ENCODE assay signal across 31 mouse cellular contexts in genomic region chr3:55062653-55063052, GRCm38 (mm10). TPM values are rescaled to one million over a fixed set of nuclear protein-coding genes. Genes with fewer than 3 reads are reported as not detected.
DNase-seq lines count a peak whose midpoint lies in the region; ATAC-seq and TF ChIP-seq lines count a peak whose summit lies in the region.
"Had no signal": no experiment of that assay in that cellular context is flagged by ENCODE, and none has a peak within 500 bp of the region (broad histone marks: within the 10 kb centered on the region; RNA-seq: fewer than 3 reads in every experiment).

No protein-coding gene starts in this region.

- H3K4me1 ChIP-seq in hindbrain, embryonic 16.5 days (ENCODE audit: control insufficient read depth, insufficient read depth, low read depth, low read length): peaks cover 3% of the 10 kb centered on the region
- peaks cover 19% of the 10 kb centered on the region for H3K4me1 ChIP-seq in hindbrain, embryonic 12.5 days
- H3K4me1 ChIP-seq in midbrain, postnatal 0 days (ENCODE audit: insufficient read depth, low read length): no peaks in the 10 kb centered on the region
- H3K4me1 ChIP-seq in midbrain, embryonic 16.5 days (ENCODE audit: control insufficient read depth, insufficient read depth, low read length): 0 out of 2 replicates have a peak, but pooled peaks cover 4% of the 10 kb centered on the region
- no peaks in the 10 kb centered on the region for H3K4me1 ChIP-seq in stomach, postnatal 0 days (replicated peaks; ENCODE audit: control insufficient read depth, insufficient read depth)
- H3K4me1 ChIP-seq: embryonic facial prominence, embryonic 12.5 days; embryonic facial prominence, embryonic 15.5 days; heart, embryonic 12.5 days; heart, embryonic 15.5 days had no signal

- no peaks in the 10 kb centered on the region for H3K36me3 ChIP-seq in hindbrain, embryonic 16.5 days (ENCODE audit: control insufficient read depth, insufficient read depth, low read length)
- H3K36me3 ChIP-seq in hindbrain, embryonic 12.5 days: no peaks in the 10 kb centered on the region
- no peaks in the 10 kb centered on the region for H3K36me3 ChIP-seq in midbrain, postnatal 0 days (ENCODE audit: insufficient read depth, low read length)
- no peaks in the 10 kb centered on the region for H3K36me3 ChIP-seq in midbrain, embryonic 16.5 days (ENCODE audit: control insufficient read depth, insufficient read depth, low read length)
- H3K36me3 ChIP-seq in stomach, postnatal 0 days (ENCODE audit: control insufficient read depth, insufficient read depth, low read length): no peaks in the 10 kb centered on the region
- H3K36me3 ChIP-seq: embryonic facial prominence, embryonic 12.5 days; embryonic facial prominence, embryonic 15.5 days; G1E; heart, embryonic 12.5 days; heart, embryonic 15.5 days; hindbrain, embryonic 15.5 days had no signal

- H3K4me2 ChIP-seq in hindbrain, embryonic 16.5 days (ENCODE audit: low read length): no peak overlapping the region
- no peak overlapping the region for H3K4me2 ChIP-seq in hindbrain, embryonic 12.5 days (replicated peaks)
- no peak overlapping the region for H3K4me2 ChIP-seq in midbrain, postnatal 0 days (ENCODE audit: low read depth, low read length, poor library complexity, severe bottlenecking)
- no peak overlapping the region for H3K4me2 ChIP-seq in midbrain, embryonic 16.5 days (ENCODE audit: low read length)
- no peak overlapping the region for H3K4me2 ChIP-seq in stomach, postnatal 0 days (replicated peaks; ENCODE audit: low read depth)
- H3K4me2 ChIP-seq: embryonic facial prominence, embryonic 12.5 days; embryonic facial prominence, embryonic 15.5 days; heart, embryonic 12.5 days; heart, embryonic 15.5 days; hindbrain, embryonic 15.5 days had no signal

- no peak for TF ChIP-seq EP300 in stomach, postnatal 0 days (optimal IDR thresholded peaks at IDR 0.05)

- no peaks in the 10 kb centered on the region for H3K9me3 ChIP-seq in hindbrain, embryonic 16.5 days (ENCODE audit: control insufficient read depth, low read length)
- H3K9me3 ChIP-seq in hindbrain, embryonic 12.5 days (replicated peaks): no peaks in the 10 kb centered on the region
- no peaks in the 10 kb centered on the region for H3K9me3 ChIP-seq in midbrain, postnatal 0 days (ENCODE audit: low read length)
- no peaks in the 10 kb centered on the region for H3K9me3 ChIP-seq in midbrain, embryonic 16.5 days (replicated peaks; ENCODE audit: control insufficient read depth, low read length, poor library complexity, severe bottlenecking)
- no peaks in the 10 kb centered on the region for H3K9me3 ChIP-seq in stomach, postnatal 0 days (ENCODE audit: control insufficient read depth, low read length)
- H3K9me3 ChIP-seq: embryonic facial prominence, embryonic 12.5 days; embryonic facial prominence, embryonic 15.5 days; G1E; heart, embryonic 12.5 days; heart, embryonic 15.5 days; hindbrain, embryonic 15.5 days had no signal

- no peak for TF ChIP-seq CTCF in midbrain, postnatal 0 days (IDR thresholded peaks at IDR 0.05)
- TF ChIP-seq CTCF in stomach, postnatal 0 days (IDR thresholded peaks at IDR 0.05; ENCODE audit: low read depth): no peak

- peak; percentile 37 to 64 for DNase-seq in cerebellum, postnatal 14 days
- no peak for DNase-seq in cerebellum, postnatal 25 days
- peak; percentile 40 for DNase-seq in midbrain, postnatal 0 days (ENCODE audit: low spot score)
- no peak for DNase-seq in stomach, postnatal 0 days (ENCODE audit: low spot score)
- DNase-seq: adrenal gland, postnatal 10 days; adrenal gland, postnatal 36 days; B cell, adult 2 months; cerebellum, adult 2 months; cerebellum, adult 9-11 months; forebrain, postnatal 0 days; gastrocnemius, adult 2 months; gastrocnemius, postnatal 14 days; heart, adult 18-20 months; heart, postnatal 10 days; heart, postnatal 4 days had no signal

- no peak overlapping the region for H3K9ac ChIP-seq in hindbrain, embryonic 16.5 days (ENCODE audit: low read depth, low read length)
- no peak overlapping the region for H3K9ac ChIP-seq in hindbrain, embryonic 12.5 days
- H3K9ac ChIP-seq in midbrain, postnatal 0 days (replicated peaks; ENCODE audit: low read length, poor library complexity, severe bottlenecking): no peak overlapping the region
- no peak overlapping the region for H3K9ac ChIP-seq in midbrain, embryonic 16.5 days (ENCODE audit: low read depth, low read length)
- H3K9ac ChIP-seq in stomach, postnatal 0 days (ENCODE audit: low read length): no peak overlapping the region
- H3K9ac ChIP-seq: embryonic facial prominence, embryonic 12.5 days; embryonic facial prominence, embryonic 15.5 days; forebrain, postnatal 0 days; heart, embryonic 12.5 days; heart, embryonic 15.5 days; hindbrain, embryonic 15.5 days had no signal

- H3K4me3 ChIP-seq in hindbrain, embryonic 16.5 days (ENCODE audit: low read length): no peak overlapping the region
- H3K4me3 ChIP-seq in hindbrain, embryonic 12.5 days: no peak overlapping the region
- H3K4me3 ChIP-seq in midbrain, postnatal 0 days (ENCODE audit: low read depth, low read length): no peak overlapping the region
- no peak overlapping the region for H3K4me3 ChIP-seq in midbrain, embryonic 16.5 days (ENCODE audit: low read depth, low read length)
- no peak overlapping the region for H3K4me3 ChIP-seq in stomach, postnatal 0 days (ENCODE audit: low read depth, low read length)
- H3K4me3 ChIP-seq: embryonic facial prominence, embryonic 12.5 days; embryonic facial prominence, embryonic 15.5 days; gastrocnemius, adult 2 months; heart, embryonic 12.5 days; heart, embryonic 15.5 days; hindbrain, embryonic 15.5 days had no signal

- H3K27ac ChIP-seq in hindbrain, embryonic 16.5 days (ENCODE audit: low read depth, low read length): no peak overlapping the region
- H3K27ac ChIP-seq in hindbrain, embryonic 12.5 days: no peak overlapping the region
- H3K27ac ChIP-seq in midbrain, postnatal 0 days (ENCODE audit: low read depth, low read length): no peak overlapping the region
- no peak overlapping the region for H3K27ac ChIP-seq in midbrain, embryonic 16.5 days (ENCODE audit: low read length)
- no peak overlapping the region for H3K27ac ChIP-seq in stomach, postnatal 0 days (replicated peaks)
- H3K27ac ChIP-seq: embryonic facial prominence, embryonic 12.5 days; embryonic facial prominence, embryonic 15.5 days; gastrocnemius, adult 2 months; heart, embryonic 15.5 days; hindbrain, embryonic 15.5 days had no signal

- peaks cover 3% of the 10 kb centered on the region; the same call in 1 of the 2 replicates for H3K27me3 ChIP-seq in hindbrain, embryonic 16.5 days (replicated peaks; ENCODE audit: control insufficient read depth, insufficient read depth, low read length)
- H3K27me3 ChIP-seq in hindbrain, embryonic 12.5 days: no peaks in the 10 kb centered on the region
- H3K27me3 ChIP-seq in midbrain, postnatal 0 days (ENCODE audit: insufficient read depth, low read length): no peaks in the 10 kb centered on the region
- H3K27me3 ChIP-seq in midbrain, embryonic 16.5 days (ENCODE audit: control insufficient read depth, insufficient read depth, low read depth, low read length): no peaks in the 10 kb centered on the region
- no peaks in the 10 kb centered on the region for H3K27me3 ChIP-seq in stomach, postnatal 0 days (ENCODE audit: control insufficient read depth, insufficient read depth, low read length)
- H3K27me3 ChIP-seq: CH12.LX had no signal

- 50% methylated on average over 9 of the region's 9 CpGs for WGBS in hindbrain, embryonic 16.5 days
- WGBS in hindbrain, embryonic 12.5 days: 58% methylated on average over 9 of the region's 9 CpGs
- WGBS in midbrain, postnatal 0 days: 65% methylated on average over 9 of the region's 9 CpGs
- WGBS in midbrain, embryonic 16.5 days: 57% methylated on average over 9 of the region's 9 CpGs
- 77% methylated on average over 9 of the region's 9 CpGs for WGBS in stomach, postnatal 0 days

- ATAC-seq in hindbrain, embryonic 16.5 days: 0 out of 2 replicates have a peak, but pooled peaks have one; percentile 44
- no peak for ATAC-seq in hindbrain, embryonic 12.5 days (ENCODE audit: low FRiP score)
- ATAC-seq in midbrain, postnatal 0 days (ENCODE audit: low FRiP score): no peak
- ATAC-seq in midbrain, embryonic 16.5 days: no peak
- ATAC-seq in stomach, postnatal 0 days (ENCODE audit: low FRiP score, low TSS enrichment): no peak
- ATAC-seq: forebrain, embryonic 14.5 days; forebrain, postnatal 0 days; inflammation-experienced regulatory T-cells, adult 6 months; intestine, embryonic 16.5 days; Patski had no signal

RNA-seq across cellular contexts. Expression of gene Ccna1, which starts 7.4 kb away (rescaled TPM):
- 1.1 and 1.4 TPM in 2 replicates for polyA plus RNA-seq in hindbrain, embryonic 16.5 days (2015; fragmentation: Nextera tagmentation; extraction: Ambion mirVana)
- 2.0 and 4.0 TPM in 2 replicates for polyA plus RNA-seq in hindbrain, embryonic 12.5 days (2016; fragmentation: Nextera tagmentation; extraction: Ambion mirVana)
- total RNA-seq in midbrain, postnatal 0 days (2014; rRNA removed): 1.2 and 3.6 TPM in 2 replicates
- 2.6 and 2.9 TPM in 2 replicates for polyA plus RNA-seq in midbrain, postnatal 0 days (2015; fragmentation: Nextera tagmentation; extraction: Ambion mirVana)
- polyA plus RNA-seq in midbrain, embryonic 16.5 days (2015; fragmentation: Nextera tagmentation; extraction: Ambion mirVana): 1.8 and 2.2 TPM in 2 replicates
- polyA plus RNA-seq in stomach, postnatal 0 days (2015; fragmentation: Nextera tagmentation; extraction: Ambion mirVana): 0.32 and 0.67 TPM in 2 replicates
- total RNA-seq: adrenal gland, adult 18-20 months; adrenal gland, postnatal 36 days; CH12.LX; common myeloid progenitor, adult 5-6 weeks; G1E; gastrocnemius, adult 2 months; gastrocnemius, postnatal 14 days; heart, adult 18-20 months had no signal
- polyA plus RNA-seq: G1E; inflammation-experienced regulatory T-cells, adult 6 months had no signal

RNA-seq across cellular contexts. Expression of gene Spg20, which starts 49.3 kb away (rescaled TPM):
- 13.1 and 16.2 TPM in 2 replicates for polyA plus RNA-seq in hindbrain, embryonic 16.5 days (2015; fragmentation: Nextera tagmentation; extraction: Ambion mirVana)
- polyA plus RNA-seq in hindbrain, embryonic 12.5 days (2016; fragmentation: Nextera tagmentation; extraction: Ambion mirVana): 47.1 and 52.4 TPM in 2 replicates
- 13.4 and 15.5 TPM in 2 replicates for total RNA-seq in midbrain, postnatal 0 days (2014; rRNA removed)
- 8.3 and 9.3 TPM in 2 replicates for polyA plus RNA-seq in midbrain, postnatal 0 days (2015; fragmentation: Nextera tagmentation; extraction: Ambion mirVana)
- 13.3 and 14.6 TPM in 2 replicates for polyA plus RNA-seq in midbrain, embryonic 16.5 days (2015; fragmentation: Nextera tagmentation; extraction: Ambion mirVana)
- 14.4 and 16.1 TPM in 2 replicates for polyA plus RNA-seq in stomach, postnatal 0 days (2015; fragmentation: Nextera tagmentation; extraction: Ambion mirVana)

Comparison
In these comparisons a context has a peak if more than half of its experiments do, and no peak if none do; other contexts are left out.
1. DNase-seq: peak in cerebellum, postnatal 14 days (2 of 2) and midbrain, postnatal 0 days (single experiment); none in cerebellum, postnatal 25 days (0 of 2) and stomach, postnatal 0 days (single experiment).